In the genomic region with DNA sequence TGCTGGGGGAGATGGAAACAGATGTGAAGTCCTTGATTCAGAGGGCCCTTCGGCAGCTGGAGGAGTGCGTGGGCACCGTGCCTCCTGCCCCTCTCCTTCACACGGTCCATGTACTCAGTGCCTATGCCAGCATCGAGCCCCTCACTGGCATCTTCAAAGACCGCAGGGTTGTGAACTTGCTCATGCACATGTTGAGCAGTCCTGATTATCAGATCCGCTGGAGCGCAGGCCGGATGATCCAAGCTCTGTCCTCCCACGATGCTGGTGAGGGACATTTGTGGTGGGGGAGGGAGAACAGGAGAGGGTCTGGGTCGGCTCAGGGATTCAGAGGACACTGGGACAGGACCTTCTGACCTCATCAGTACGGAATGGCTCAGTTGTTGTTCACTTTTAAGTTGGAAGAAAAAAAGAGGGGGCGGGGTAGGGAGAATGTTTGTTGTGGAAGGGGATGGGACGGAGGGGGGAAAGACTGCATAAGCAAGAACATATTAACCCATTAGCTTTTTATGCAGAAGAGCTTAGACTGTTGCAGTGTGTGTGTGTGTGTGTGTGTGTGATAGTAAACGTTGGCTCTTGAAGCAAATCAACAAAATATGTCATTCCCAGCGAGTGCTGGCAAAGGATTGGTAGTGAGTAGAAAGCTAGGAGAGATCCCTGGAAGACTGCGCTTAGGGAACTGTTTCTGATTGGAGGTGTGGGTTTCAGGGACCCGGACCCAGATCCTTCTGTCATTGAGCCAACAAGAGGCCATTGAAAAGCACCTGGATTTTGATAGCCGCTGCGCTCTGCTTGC, we compare ENCODE assay signal across 8 mouse cellular contexts. TPM values are rescaled to one million over a fixed set of nuclear protein-coding genes. Genes with fewer than 3 reads are reported as not detected.
DNase-seq lines count a peak whose midpoint lies in the region; ATAC-seq and TF ChIP-seq lines count a peak whose summit lies in the region.

No protein-coding gene starts in this region.

- H3K4me1 ChIP-seq in forebrain, embryonic 10.5 days = peaks cover 42% of the 10 kb centered on the region
- H3K4me1 ChIP-seq in intestine, postnatal 0 days (replicated peaks; ENCODE audit: control insufficient read depth, insufficient read depth, low read length) = peaks cover 3% of the 10 kb centered on the region; the same call in 1 of the 2 replicates
- H3K4me1 ChIP-seq in neural tube, embryonic 13.5 days (replicated peaks) = peaks cover 48% of the 10 kb centered on the region

- H3K27ac ChIP-seq in layer of hippocampus, adult 2 months = no peak overlapping the region
- peak overlapping the region; percentile 96 for H3K27ac ChIP-seq in forebrain, embryonic 10.5 days
- no peak overlapping the region; the same call in 1 of the 2 replicates for H3K27ac ChIP-seq in intestine, postnatal 0 days (ENCODE audit: low read depth, low read length)
- H3K27ac ChIP-seq in neural tube, embryonic 13.5 days (replicated peaks) = peak overlapping the region; percentile 96; the same call in 1 of the 2 replicates

- DNase-seq in layer of hippocampus, adult 2 months (ENCODE audit: low spot score in 2 of 2) = peak in 1 of 2 experiments; percentile 53
- no peak for DNase-seq in layer of hippocampus, postnatal 36 days
- DNase-seq in forebrain, embryonic 10.5 days (ENCODE audit: extremely low spot score, low spot score) = no peak
- DNase-seq in left cerebral cortex, postnatal 25 days (ENCODE audit: low spot score in 2 of 2) = no peak
- no peak for DNase-seq in layer of hippocampus, adult 9-11 months

- ATAC-seq in intestine, postnatal 0 days = no peak
- no peak for ATAC-seq in neural tube, embryonic 13.5 days (ENCODE audit: low read depth)
- ATAC-seq in monocyte, adult 5-6 weeks (replicated peaks; ENCODE audit: insufficient number of reproducible peaks, low FRiP score, low TSS enrichment, poor library complexity, severe bottlenecking) = no peak

- H3K4me3 ChIP-seq in layer of hippocampus, adult 2 months = peak overlapping the region; percentile 87; the same call in 1 of the 2 replicates
- peak overlapping the region; percentile 72 for H3K4me3 ChIP-seq in forebrain, embryonic 10.5 days
- peak overlapping the region; percentile 74 for H3K4me3 ChIP-seq in intestine, postnatal 0 days (ENCODE audit: low read depth, low read length)
- H3K4me3 ChIP-seq in neural tube, embryonic 13.5 days = peak overlapping the region; percentile 74

- no peaks in the 10 kb centered on the region for H3K27me3 ChIP-seq in forebrain, embryonic 10.5 days (ENCODE audit: poor library complexity, severe bottlenecking)
- H3K27me3 ChIP-seq in intestine, postnatal 0 days (replicated peaks; ENCODE audit: control insufficient read depth, insufficient read depth, low read length) = no peaks in the 10 kb centered on the region
- H3K27me3 ChIP-seq in neural tube, embryonic 13.5 days = no peaks in the 10 kb centered on the region

- H3K36me3 ChIP-seq in forebrain, embryonic 10.5 days (replicated peaks) = peaks cover 69% of the 10 kb centered on the region
- H3K36me3 ChIP-seq in intestine, postnatal 0 days (ENCODE audit: control insufficient read depth, insufficient read depth) = peaks cover 46% of the 10 kb centered on the region
- peaks cover 46% of the 10 kb centered on the region for H3K36me3 ChIP-seq in neural tube, embryonic 13.5 days

- H3K9me3 ChIP-seq in forebrain, embryonic 10.5 days = no peaks in the 10 kb centered on the region
- H3K9me3 ChIP-seq in intestine, postnatal 0 days (ENCODE audit: control insufficient read depth) = no peaks in the 10 kb centered on the region
- H3K9me3 ChIP-seq in neural tube, embryonic 13.5 days = no peaks in the 10 kb centered on the region

- intact Hi-C loops in left cerebral cortex, postnatal 25 days (cut with DNase I) = no loop called here

- H3K4me2 ChIP-seq in intestine, postnatal 0 days (replicated peaks; ENCODE audit: low read depth) = peak overlapping the region; percentile 87
- H3K4me2 ChIP-seq in neural tube, embryonic 13.5 days = peak overlapping the region; percentile 91

- H3K9ac ChIP-seq in intestine, postnatal 0 days (ENCODE audit: low read depth, low read length) = peak overlapping the region; percentile 67; the same call in 1 of the 2 replicates
- peak overlapping the region; percentile 96 for H3K9ac ChIP-seq in neural tube, embryonic 13.5 days

- 83% methylated on average over 20 of the region's 20 CpGs for WGBS in forebrain, embryonic 10.5 days
- 73% methylated on average over 20 of the region's 20 CpGs for WGBS in intestine, postnatal 0 days
- WGBS in neural tube, embryonic 13.5 days = 78% methylated on average over 20 of the region's 20 CpGs

- TF ChIP-seq CTCF in layer of hippocampus, adult 2 months (conservative IDR thresholded peaks at IDR 0.05) = no peak
- no peak for TF ChIP-seq CTCF in intestine, postnatal 0 days (IDR thresholded peaks at IDR 0.05; ENCODE audit: low read depth)

RNA-seq across cellular contexts. Expression of a gene that starts 1.8 kb away (rescaled TPM):
- total RNA-seq in layer of hippocampus, adult 2 months (2021) = 10 to 100 TPM; 19.1 to 20.4 TPM
- total RNA-seq in layer of hippocampus, postnatal 36 days (2021) = 10 to 100 TPM; 18.4 to 20.0 TPM
- 38.0 and 40.9 TPM in 2 replicates for polyA plus RNA-seq in forebrain, embryonic 10.5 days (2016; fragmentation: Nextera tagmentation; extraction: Ambion mirVana)
- polyA plus RNA-seq in intestine, postnatal 0 days (2015; fragmentation: Nextera tagmentation; extraction: Ambion mirVana) = 18.0 and 19.2 TPM in 2 replicates
- 40.0 and 41.7 TPM in 2 replicates for polyA plus RNA-seq in neural tube, embryonic 13.5 days (2015; fragmentation: Nextera tagmentation; extraction: Ambion mirVana)
- 2.0 to 3.2 TPM (median 3.2 TPM) in 3 replicates for total RNA-seq in monocyte, adult 5-6 weeks (2017)
- 10 to 100 TPM; 25.6 to 27.1 TPM for total RNA-seq in left cerebral cortex, postnatal 25 days (2021)

RNA-seq across cellular contexts. Expression of a gene that starts 5.9 kb away (rescaled TPM):
- 10 to 100 TPM; 52.2 to 53.5 TPM for total RNA-seq in layer of hippocampus, adult 2 months (2021)
- total RNA-seq in layer of hippocampus, postnatal 36 days (2021) = 10 to 100 TPM; 45.3 to 50.7 TPM
- polyA plus RNA-seq in forebrain, embryonic 10.5 days (2016; fragmentation: Nextera tagmentation; extraction: Ambion mirVana) = 136 and 137 TPM in 2 replicates
- 138 and 139 TPM in 2 replicates for polyA plus RNA-seq in intestine, postnatal 0 days (2015; fragmentation: Nextera tagmentation; extraction: Ambion mirVana)
- 63.2 and 70.1 TPM in 2 replicates for polyA plus RNA-seq in neural tube, embryonic 13.5 days (2015; fragmentation: Nextera tagmentation; extraction: Ambion mirVana)
- 26.1 to 33.3 TPM (median 28.5 TPM) in 3 replicates for total RNA-seq in monocyte, adult 5-6 weeks (2017)
- total RNA-seq in left cerebral cortex, postnatal 25 days (2021) = 10 to 100 TPM; 51.0 to 51.5 TPM

RNA-seq across cellular contexts. Expression of a gene that starts 6.1 kb away (rescaled TPM):
- total RNA-seq in layer of hippocampus, adult 2 months (2021) = 10 to 100 TPM; 19.0 to 20.1 TPM
- total RNA-seq in layer of hippocampus, postnatal 36 days (2021) = 10 to 100 TPM; 19.0 to 19.7 TPM
- polyA plus RNA-seq in forebrain, embryonic 10.5 days (2016; fragmentation: Nextera tagmentation; extraction: Ambion mirVana) = 29.1 and 31.8 TPM in 2 replicates
- 102 and 107 TPM in 2 replicates for polyA plus RNA-seq in intestine, postnatal 0 days (2015; fragmentation: Nextera tagmentation; extraction: Ambion mirVana)
- polyA plus RNA-seq in neural tube, embryonic 13.5 days (2015; fragmentation: Nextera tagmentation; extraction: Ambion mirVana) = 41.8 and 45.3 TPM in 2 replicates
- total RNA-seq in monocyte, adult 5-6 weeks (2017) = 15.6 to 18.9 TPM (median 18.5 TPM) in 3 replicates
- total RNA-seq in left cerebral cortex, postnatal 25 days (2021) = 10 to 100 TPM; 17.8 to 20.4 TPM

RNA-seq across cellular contexts. Expression of a gene that starts 22.2 kb away (rescaled TPM):
- 10 to 100 TPM; 15.8 to 16.8 TPM for total RNA-seq in layer of hippocampus, adult 2 months (2021)
- 10 to 100 TPM; 14.5 to 15.4 TPM for total RNA-seq in layer of hippocampus, postnatal 36 days (2021)
- polyA plus RNA-seq in forebrain, embryonic 10.5 days (2016; fragmentation: Nextera tagmentation; extraction: Ambion mirVana) = 69.0 and 70.1 TPM in 2 replicates
- polyA plus RNA-seq in intestine, postnatal 0 days (2015; fragmentation: Nextera tagmentation; extraction: Ambion mirVana) = 49.0 and 55.6 TPM in 2 replicates
- polyA plus RNA-seq in neural tube, embryonic 13.5 days (2015; fragmentation: Nextera tagmentation; extraction: Ambion mirVana) = 47.7 and 53.5 TPM in 2 replicates
- 52.8 to 99.5 TPM (median 65.5 TPM) in 3 replicates for total RNA-seq in monocyte, adult 5-6 weeks (2017)
- total RNA-seq in left cerebral cortex, postnatal 25 days (2021) = 10 to 100 TPM; 17.1 to 18.2 TPM

RNA-seq across cellular contexts. Expression of a gene that starts 22.6 kb away (rescaled TPM):
- 1 to 10 TPM; 8.5 to 8.8 TPM for total RNA-seq in layer of hippocampus, adult 2 months (2021)
- total RNA-seq in layer of hippocampus, postnatal 36 days (2021) = 1 to 10 TPM; 8.5 to 9.6 TPM
- polyA plus RNA-seq in forebrain, embryonic 10.5 days (2016; fragmentation: Nextera tagmentation; extraction: Ambion mirVana) = 66.0 and 68.4 TPM in 2 replicates
- polyA plus RNA-seq in intestine, postnatal 0 days (2015; fragmentation: Nextera tagmentation; extraction: Ambion mirVana) = 13.7 and 14.7 TPM in 2 replicates
- 38.7 and 41.3 TPM in 2 replicates for polyA plus RNA-seq in neural tube, embryonic 13.5 days (2015; fragmentation: Nextera tagmentation; extraction: Ambion mirVana)
- not detected in 3 replicates for total RNA-seq in monocyte, adult 5-6 weeks (2017)
- 10 to 100 TPM in 1 of 2 experiments, 1 to 10 TPM in 1; 9.5 to 10.5 TPM for total RNA-seq in left cerebral cortex, postnatal 25 days (2021)

Comparison
In these comparisons a context has a peak if more than half of its experiments do, and no peak if none do; other contexts are left out.
1. H3K27ac ChIP-seq: peak in forebrain, embryonic 10.5 days (single experiment) and neural tube, embryonic 13.5 days (single experiment); none in layer of hippocampus, adult 2 months (single experiment) and intestine, postnatal 0 days (single experiment).
2. Peak in every context shown above with its lines, with median percentiles within 50 percentile points of each other: H3K4me3 ChIP-seq.